Mouse (Mus musculus) erythroblast, adult 5-6 weeks (primary cell): Measurements from ENCODE around the gene Nup54. TPM values are rescaled to one million over a fixed set of nuclear protein-coding genes. Genes with fewer than 3 reads are reported as not detected.

Source experiments
- ATAC-seq: replicated peaks from 2 replicates; pipeline ENCODE4 v1.8.0; 2016; ENCODE audit warnings: moderate number of reproducible peaks, mild to moderate bottlenecking, moderate TSS enrichment, inconsistent platforms; ENCODE audit not compliant: poor library complexity, low FRiP score, severe bottlenecking
- total RNA-seq, 2 experiments: library from RNA; stranded (forward) in 1 of 2; stranded (reverse) in 1 of 2; fragments of 150-400 nt in 1 of 2; fragments of 200-764, 138-1000 nt in 1 of 2; gene quantifications; 2 replicates each; pipeline versions ENCODE4 v1.2.3 to v1.2.4; 2015 to 2017; ENCODE audit warnings: low replicate concordance in 2 of 2

Nup54 gene
- total RNA-seq, 2 experiments from 2014 or later = 16.9 to 27.3 TPM

GRCm38 (mm10) chr5:92382349-92382679 lies 52.7 kb downstream of the Nup54 start:
- ATAC-seq = no peak

GRCm38 (mm10) chr5:92381550-92382348 lies 53.3 kb downstream of the Nup54 start:
- ATAC-seq = peak; percentile 83; the same call in 1 of the 2 replicates

GRCm38 (mm10) chr5:92376795-92377405 lies 58.1 kb downstream of the Nup54 start:
- ATAC-seq = no peak

- ATAC-seq = no peak
Measured at GRCm38 (mm10) chr5:92375368-92375767, 59.7 kb downstream of the Nup54 start.

- no peak for ATAC-seq
Measured at GRCm38 (mm10) chr5:92374721-92375142, 60.3 kb downstream of the Nup54 start.

GRCm38 (mm10) chr5:92372605-92373004 lies 62.4 kb downstream of the Nup54 start:
- no peak for ATAC-seq

GRCm38 (mm10) chr5:92371361-92371976 lies 63.5 kb downstream of the Nup54 start:
- ATAC-seq = no peak

GRCm38 (mm10) chr5:92370891-92371290 lies 64.1 kb downstream of the Nup54 start:
- ATAC-seq = no peak

- no peak for ATAC-seq
Measured at GRCm38 (mm10) chr5:92370392-92370791, 64.6 kb downstream of the Nup54 start.

- ATAC-seq = no peak
Measured at GRCm38 (mm10) chr5:92369151-92369994, 65.6 kb downstream of the Nup54 start.

- ATAC-seq = no peak
Measured at GRCm38 (mm10) chr5:92368392-92368791, 66.6 kb downstream of the Nup54 start.

GRCm38 (mm10) chr5:92366565-92366964 lies 68.5 kb downstream of the Nup54 start:
- no peak for ATAC-seq

Other genes with a start within 250 kb of the Nup54 start
- gene U90926, start 219.8 kb downstream of the Nup54 start, total RNA-seq (2015; ENCODE audit: low replicate concordance) = not detected in 2 replicates
- not detected in 2 replicates for gene U90926, start 219.8 kb downstream of the Nup54 start, total RNA-seq (2017; ENCODE audit: low replicate concordance)
- gene Ppef2, start 178.9 kb downstream of the Nup54 start, total RNA-seq (2015; ENCODE audit: low replicate concordance) = not detected in 2 replicates
- gene Ppef2, start 178.9 kb downstream of the Nup54 start, total RNA-seq (2017; ENCODE audit: low replicate concordance) = not detected in 2 replicates
- 10.6 and 27.2 TPM in 2 replicates for gene Naaa, start 157.0 kb downstream of the Nup54 start, total RNA-seq (2015; ENCODE audit: low replicate concordance)
- gene Naaa, start 157.0 kb downstream of the Nup54 start, total RNA-seq (2017; ENCODE audit: low replicate concordance) = 9.8 and 10.4 TPM in 2 replicates
- 4.4 and 21.1 TPM in 2 replicates for gene Sdad1, start 124.7 kb downstream of the Nup54 start, total RNA-seq (2015; ENCODE audit: low replicate concordance)
- gene Sdad1, start 124.7 kb downstream of the Nup54 start, total RNA-seq (2017; ENCODE audit: low replicate concordance) = 9.9 and 11.8 TPM in 2 replicates
- 5.2 TPM in 1 of 2 replicates, not detected in the other for gene Cxcl9, start 107.1 kb downstream of the Nup54 start, total RNA-seq (2015; ENCODE audit: low replicate concordance)
- not detected in 2 replicates for gene Cxcl9, start 107.1 kb downstream of the Nup54 start, total RNA-seq (2017; ENCODE audit: low replicate concordance)
- gene Art3, start 103.4 kb downstream of the Nup54 start, total RNA-seq (2015; ENCODE audit: low replicate concordance) = 8.1 TPM in 1 of 2 replicates, not detected in the other
- gene Art3, start 103.4 kb downstream of the Nup54 start, total RNA-seq (2017; ENCODE audit: low replicate concordance) = not detected in 2 replicates
- gene Cxcl10, start 86.3 kb downstream of the Nup54 start, total RNA-seq (2015; ENCODE audit: low replicate concordance) = 3.3 and 5.4 TPM in 2 replicates
- gene Cxcl10, start 86.3 kb downstream of the Nup54 start, total RNA-seq (2017; ENCODE audit: low replicate concordance) = 0.26 and 2.9 TPM in 2 replicates
- gene Scarb2, start 71.6 kb upstream of the Nup54 start, total RNA-seq (2015; ENCODE audit: low replicate concordance) = 7.9 and 10.7 TPM in 2 replicates
- gene Scarb2, start 71.6 kb upstream of the Nup54 start, total RNA-seq (2017; ENCODE audit: low replicate concordance) = 12.0 and 15.9 TPM in 2 replicates
- gene Fam47e, start 119.8 kb upstream of the Nup54 start, total RNA-seq (2015; ENCODE audit: low replicate concordance) = not detected in 2 replicates
- gene Fam47e, start 119.8 kb upstream of the Nup54 start, total RNA-seq (2017; ENCODE audit: low replicate concordance) = not detected in 2 replicates
- not detected in 2 replicates for gene Stbd1, start 167.8 kb upstream of the Nup54 start, total RNA-seq (2015; ENCODE audit: low replicate concordance)
- gene Stbd1, start 167.8 kb upstream of the Nup54 start, total RNA-seq (2017; ENCODE audit: low replicate concordance) = 2.0 TPM in 1 of 2 replicates, not detected in the other
- 0.77 and 2.9 TPM in 2 replicates for gene Ccdc158, start 240.1 kb upstream of the Nup54 start, total RNA-seq (2015; ENCODE audit: low replicate concordance)
- gene Ccdc158, start 240.1 kb upstream of the Nup54 start, total RNA-seq (2017; ENCODE audit: low replicate concordance) = 0.56 TPM in 1 of 2 replicates, not detected in the other
- gene Shroom3, start 248.2 kb upstream of the Nup54 start, total RNA-seq (2015; ENCODE audit: low replicate concordance) = 0.96 TPM in 1 of 2 replicates, not detected in the other
- gene Shroom3, start 248.2 kb upstream of the Nup54 start, total RNA-seq (2017; ENCODE audit: low replicate concordance) = not detected in 2 replicates